Mouse (Mus musculus): ENCODE results near the gene Col12a1. TPM values are rescaled to one million over a fixed set of nuclear protein-coding genes. Genes with fewer than 3 reads are reported as not detected.

Gene Col12a1
- polyA plus RNA-seq (2016; fragmentation: Nextera tagmentation; extraction: Ambion mirVana): 58.9 TPM in 2 replicates

- Histone ChIP-seq H3K4me2 (replicated peaks) (peak within 1 kb of the TSS; percentile 68), H3K9me3 (peaks cover 3% of the 10 kb centered on the region; the same call in 1 of the 2 replicates), H3K4me3 (peak within 1 kb of the TSS; percentile 55), H3K9ac (peak within 1 kb of the TSS; percentile 59), H3K36me3 (no peaks in the 10 kb centered on the region), H3K27me3 (peaks cover 13% of the 10 kb centered on the region), H3K4me1 (peaks cover 33% of the 10 kb centered on the region), H3K27ac (peak within 1 kb of the TSS; percentile 76)
- under 1% methylated on average over 64 of the region's 64 CpGs for whole genome bisulfite sequencing
- ATAC-seq (ENCODE audit: insufficient number of reproducible peaks, insufficient read depth, low FRiP score, low TSS enrichment): peak; percentile 48
Measured at GRCm38 (mm10) chr9:79718481-79719370, at the start of gene Col12a1. Gene Col12a1, minus strand, starts transcription at chr9:79718831.

- Histone ChIP-seq H3K9me3 (no peaks in the 10 kb centered on the region), H3K4me3 (no peak overlapping the region), H3K4me2 (replicated peaks) (no peak overlapping the region), H3K27ac (no peak overlapping the region), H3K4me1 (no peaks in the 10 kb centered on the region), H3K9ac (no peak overlapping the region), H3K36me3 (0 out of 2 replicates have a peak, but pooled peaks cover 3% of the 10 kb centered on the region), H3K27me3 (no peaks in the 10 kb centered on the region)
- ATAC-seq (ENCODE audit: insufficient number of reproducible peaks, insufficient read depth, low FRiP score, low TSS enrichment): no peak
- WGBS: 89% methylated on average over 5 of the region's 5 CpGs
Measured at GRCm38 (mm10) chr9:79766991-79767545, 48.4 kb upstream of the Col12a1 start.

GRCm38 (mm10) chr9:79765329-79765728 lies 46.7 kb upstream of the Col12a1 start:
- Histone ChIP-seq H3K36me3 (no peaks in the 10 kb centered on the region), H3K9me3 (no peaks in the 10 kb centered on the region), H3K27ac (no peak overlapping the region), H3K4me2 (replicated peaks) (no peak overlapping the region), H3K27me3 (no peaks in the 10 kb centered on the region), H3K4me3 (no peak overlapping the region), H3K4me1 (no peaks in the 10 kb centered on the region), H3K9ac (no peak overlapping the region)
- ATAC-seq (ENCODE audit: insufficient number of reproducible peaks, insufficient read depth, low FRiP score, low TSS enrichment): no peak
- WGBS: 89% methylated on average over 4 of the region's 4 CpGs

- H3K4me3 ChIP-seq: no peak overlapping the region
- no peak overlapping the region for H3K27ac ChIP-seq
- H3K9ac ChIP-seq: no peak overlapping the region
- 0 out of 2 replicates have a peak, but pooled peaks cover 3% of the 10 kb centered on the region for H3K36me3 ChIP-seq
- WGBS: 80% methylated on average over 6 of the region's 6 CpGs
- no peak for ATAC-seq (ENCODE audit: insufficient number of reproducible peaks, insufficient read depth, low FRiP score, low TSS enrichment)
- no peak overlapping the region for H3K4me2 ChIP-seq (replicated peaks)
- no peaks in the 10 kb centered on the region for H3K9me3 ChIP-seq
- H3K4me1 ChIP-seq: peaks cover 12% of the 10 kb centered on the region; the same call in 1 of the 2 replicates
- no peaks in the 10 kb centered on the region for H3K27me3 ChIP-seq
Measured at GRCm38 (mm10) chr9:79762519-79762918, 43.9 kb upstream of the Col12a1 start.

DNA sequence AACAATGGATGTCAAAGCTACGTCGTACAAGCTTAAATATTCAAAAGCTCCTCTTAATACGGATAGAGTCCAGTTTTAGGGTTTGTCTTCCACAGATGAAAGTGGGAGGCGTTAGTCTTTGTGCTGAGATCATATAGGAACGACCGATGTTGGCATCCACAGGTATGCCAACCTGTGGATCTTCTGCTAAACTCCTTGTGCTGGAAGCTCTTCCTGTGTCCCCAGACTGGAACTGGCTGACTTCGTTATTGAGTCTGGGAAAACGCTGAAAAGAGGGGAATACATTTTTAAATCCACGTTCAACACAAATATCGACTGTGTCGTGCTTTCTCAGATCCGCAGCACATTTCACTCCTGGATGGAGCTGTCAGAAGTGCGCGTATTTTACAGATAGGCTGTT lies 41.4 kb upstream of the Col12a1 start:
- Histone ChIP-seq H3K4me1 (peaks cover 12% of the 10 kb centered on the region; the same call in 1 of the 2 replicates), H3K9me3 (no peaks in the 10 kb centered on the region), H3K4me3 (peak overlapping the region; percentile 92), H3K27me3 (no peaks in the 10 kb centered on the region), H3K4me2 (replicated peaks) (peak overlapping the region; percentile 56), H3K36me3 (peaks cover 14% of the 10 kb centered on the region), H3K9ac (peak overlapping the region; percentile 85), H3K27ac (peak overlapping the region; percentile 88)
- ATAC-seq (ENCODE audit: insufficient number of reproducible peaks, insufficient read depth, low FRiP score, low TSS enrichment): peak; percentile 38; the same call in 1 of the 2 replicates
- WGBS: 6% methylated on average over 14 of the region's 14 CpGs

GRCm38 (mm10) chr9:79759385-79760005 lies 40.9 kb upstream of the Col12a1 start, which contains the start of gene Cox7a2:
Gene Cox7a2, minus strand, starts transcription at chr9:79759878.
- Histone ChIP-seq H3K4me1 (peaks cover 12% of the 10 kb centered on the region; the same call in 1 of the 2 replicates), H3K27me3 (no peaks in the 10 kb centered on the region), H3K36me3 (peaks cover 17% of the 10 kb centered on the region), H3K9ac (peak within 1 kb of the TSS; percentile 85), H3K4me2 (replicated peaks) (peak within 1 kb of the TSS; percentile 63), H3K9me3 (no peaks in the 10 kb centered on the region), H3K4me3 (peak within 1 kb of the TSS; percentile 92), H3K27ac (peak within 1 kb of the TSS; percentile 88)
- under 1% methylated on average over 49 of the region's 49 CpGs for WGBS
- ATAC-seq (ENCODE audit: insufficient number of reproducible peaks, insufficient read depth, low FRiP score, low TSS enrichment): peak; percentile 99

DNA sequence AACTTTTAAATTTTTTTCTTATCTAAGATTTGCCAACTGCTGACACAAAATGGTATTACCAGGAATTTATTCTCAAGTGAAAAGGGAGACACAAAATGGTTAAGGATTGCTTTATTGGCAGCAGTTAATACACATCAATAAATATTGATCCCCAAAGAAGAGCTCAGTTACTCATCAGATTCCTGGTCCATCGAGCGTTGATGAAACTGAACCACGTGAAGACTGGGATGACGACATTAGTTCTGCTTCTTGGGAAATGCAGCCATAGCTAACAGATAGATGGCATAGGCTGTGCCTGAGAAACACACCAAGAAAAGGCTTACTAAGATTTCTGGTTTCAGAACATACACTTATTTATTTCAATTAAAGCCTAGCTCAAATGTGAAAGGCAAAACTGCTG lies 36.7 kb upstream of the Col12a1 start:
- no peak overlapping the region for H3K27ac ChIP-seq
- ATAC-seq (ENCODE audit: insufficient number of reproducible peaks, insufficient read depth, low FRiP score, low TSS enrichment): no peak
- no peak overlapping the region for H3K9ac ChIP-seq
- no peaks in the 10 kb centered on the region for H3K9me3 ChIP-seq
- WGBS: 97% methylated on average over 4 of the region's 4 CpGs
- H3K4me3 ChIP-seq: no peak overlapping the region
- H3K27me3 ChIP-seq: no peaks in the 10 kb centered on the region
- peaks cover 37% of the 10 kb centered on the region for H3K36me3 ChIP-seq
- peaks cover 12% of the 10 kb centered on the region; the same call in 1 of the 2 replicates for H3K4me1 ChIP-seq
- H3K4me2 ChIP-seq (replicated peaks): no peak overlapping the region

DNA sequence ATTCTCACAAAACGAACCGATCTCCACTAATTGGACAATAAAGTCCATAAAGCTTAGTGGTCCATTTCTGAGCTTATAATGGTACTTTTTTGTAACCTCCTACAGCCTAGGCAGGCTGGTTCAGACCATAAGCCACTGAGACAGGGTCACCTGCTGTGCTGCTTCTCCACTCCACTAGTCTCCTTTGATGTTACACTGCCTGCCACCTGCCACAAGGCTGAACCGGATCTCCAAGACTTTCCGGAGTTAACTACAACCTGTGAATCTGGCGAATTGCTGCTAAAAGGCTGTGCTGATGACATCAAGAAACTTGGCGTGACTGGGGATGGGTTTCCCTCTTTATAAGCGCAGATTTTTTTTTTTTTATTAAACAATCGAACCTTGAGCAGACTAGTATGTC lies 33.2 kb upstream of the Col12a1 start:
- Histone ChIP-seq H3K27me3 (no peaks in the 10 kb centered on the region), H3K36me3 (peaks cover 33% of the 10 kb centered on the region), H3K4me3 (no peak overlapping the region), H3K9me3 (no peaks in the 10 kb centered on the region), H3K27ac (no peak overlapping the region), H3K9ac (no peak overlapping the region), H3K4me1 (no peaks in the 10 kb centered on the region), H3K4me2 (replicated peaks) (no peak overlapping the region)
- ATAC-seq (ENCODE audit: insufficient number of reproducible peaks, insufficient read depth, low FRiP score, low TSS enrichment): no peak
- 81% methylated on average over 8 of the region's 8 CpGs for WGBS

DNA sequence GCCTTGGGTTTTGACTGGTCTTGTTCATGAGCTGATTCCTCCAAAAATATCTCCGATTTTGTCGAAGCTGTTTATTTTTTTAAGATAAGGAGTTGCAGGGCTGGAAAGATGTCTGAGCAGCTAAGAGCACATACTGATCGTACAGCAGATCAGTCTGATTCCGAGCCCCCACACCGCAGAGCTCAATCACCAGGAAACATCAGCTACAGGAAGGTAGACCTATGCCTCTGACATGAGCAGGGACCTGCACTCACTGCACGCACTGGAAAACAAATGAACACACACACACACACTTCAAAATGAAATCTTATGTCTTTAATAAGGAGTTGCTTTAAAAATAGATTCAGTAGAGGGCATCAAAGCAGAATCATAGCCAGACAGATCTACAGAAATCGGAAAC lies 32.1 kb upstream of the Col12a1 start:
- no peak for ATAC-seq (ENCODE audit: insufficient number of reproducible peaks, insufficient read depth, low FRiP score, low TSS enrichment)
- no peaks in the 10 kb centered on the region for H3K9me3 ChIP-seq
- no peak overlapping the region for H3K4me2 ChIP-seq (replicated peaks)
- H3K36me3 ChIP-seq: peaks cover 29% of the 10 kb centered on the region
- no peak overlapping the region for H3K27ac ChIP-seq
- H3K9ac ChIP-seq: no peak overlapping the region
- no peaks in the 10 kb centered on the region for H3K27me3 ChIP-seq
- H3K4me3 ChIP-seq: no peak overlapping the region
- 86% methylated on average over 7 of the region's 7 CpGs for WGBS
- H3K4me1 ChIP-seq: no peaks in the 10 kb centered on the region

- no peaks in the 10 kb centered on the region for H3K4me1 ChIP-seq
- 58% methylated on average over 4 of the region's 4 CpGs for WGBS
Measured at GRCm38 (mm10) chr9:79745036-79745435, 26.4 kb upstream of the Col12a1 start.

DNA sequence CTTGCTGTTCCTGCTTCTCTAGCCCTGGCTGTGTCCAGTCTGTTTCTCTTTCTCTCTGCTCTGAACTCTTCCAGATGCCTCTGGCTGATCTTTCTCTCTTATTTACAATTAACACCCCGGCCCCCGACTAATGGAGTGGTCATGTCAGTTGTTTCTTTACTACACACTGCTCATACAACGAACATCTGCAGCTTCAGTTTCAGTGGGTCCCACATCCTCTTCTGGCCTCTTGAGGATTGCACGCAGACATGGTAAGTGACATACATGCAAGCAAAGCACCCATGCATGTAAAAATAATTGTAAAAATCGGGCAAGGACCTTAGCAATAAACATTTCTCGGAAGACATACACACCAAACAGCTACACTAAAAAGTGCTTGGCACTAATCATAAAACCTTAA lies 17.0 kb upstream of the Col12a1 start:
- no peak overlapping the region for H3K4me3 ChIP-seq
- no peaks in the 10 kb centered on the region for H3K4me1 ChIP-seq
- no peaks in the 10 kb centered on the region for H3K36me3 ChIP-seq
- no peak overlapping the region for H3K9ac ChIP-seq
- no peaks in the 10 kb centered on the region for H3K9me3 ChIP-seq
- 85% methylated on average over 6 of the region's 6 CpGs for WGBS
- no peak for ATAC-seq (ENCODE audit: insufficient number of reproducible peaks, insufficient read depth, low FRiP score, low TSS enrichment)
- H3K27ac ChIP-seq: no peak overlapping the region
- H3K27me3 ChIP-seq: no peaks in the 10 kb centered on the region
- H3K4me2 ChIP-seq (replicated peaks): no peak overlapping the region

More at GRCm38 (mm10) chr9:79745036-79745435, 26.4 kb upstream of the Col12a1 start:
- H3K9ac ChIP-seq: no peak overlapping the region
- no peak for ATAC-seq (ENCODE audit: insufficient number of reproducible peaks, insufficient read depth, low FRiP score, low TSS enrichment)
- no peak overlapping the region for H3K4me2 ChIP-seq (replicated peaks)
- no peaks in the 10 kb centered on the region for H3K9me3 ChIP-seq
- H3K27me3 ChIP-seq: no peaks in the 10 kb centered on the region
- H3K27ac ChIP-seq: no peak overlapping the region
- no peaks in the 10 kb centered on the region for H3K36me3 ChIP-seq
- H3K4me3 ChIP-seq: no peak overlapping the region
